Mouse (Mus musculus): Measurements from ENCODE around the gene Fgf10.

GRCm38 (mm10) chr13:118779161-118779560, 109.6 kb downstream of the Fgf10 start:
- TF ChIP-seq CTCF (IDR thresholded peaks at IDR 0.05; ENCODE audit: insufficient read depth, low read length) (no peak), POLR2A (IDR thresholded peaks at IDR 0.05; ENCODE audit: borderline replicate concordance, extremely low read depth, low read depth, low read length) (no peak)
